Mouse (Mus musculus) left cerebral cortex, postnatal 4 days (tissue): ENCODE measurements at regions not wholly inside any gene's neighbourhood (a gene's known extent, or its start where the extent isn't known, plus 50 kb on each side); places are given as distances from the start of the nearest gene placed in this dataset.
A peak's percentile ranks its signal among the peaks of the same experiment; 100 is the strongest.
"Not testable (repeated sequence)": the region's sequence is repeated elsewhere in the genome, so short reads cannot be mapped to it uniquely, and the experiment has no call there.

ENCODE experiments used
- DNase-seq: peaks from one replicate; pipeline ENCODE4 v3.0.0-alpha.2; 2022
- intact Hi-C: fragments of 180-260 bp; cut with DNase I; formaldehyde crosslinking; loops from one replicate; pipeline ENCODE4 v1.15.1; 2025

- no peak for DNase-seq
- intact Hi-C loops: no loop called here
These were observed 141.5 kb upstream of the Rybp start for GRCm38 (mm10) chr6:100428759-100429158.

- no peak for DNase-seq
- intact Hi-C loops: no loop called here
These were observed 138.3 kb upstream of the Rybp start for GRCm38 (mm10) chr6:100425551-100425950.

DNA sequence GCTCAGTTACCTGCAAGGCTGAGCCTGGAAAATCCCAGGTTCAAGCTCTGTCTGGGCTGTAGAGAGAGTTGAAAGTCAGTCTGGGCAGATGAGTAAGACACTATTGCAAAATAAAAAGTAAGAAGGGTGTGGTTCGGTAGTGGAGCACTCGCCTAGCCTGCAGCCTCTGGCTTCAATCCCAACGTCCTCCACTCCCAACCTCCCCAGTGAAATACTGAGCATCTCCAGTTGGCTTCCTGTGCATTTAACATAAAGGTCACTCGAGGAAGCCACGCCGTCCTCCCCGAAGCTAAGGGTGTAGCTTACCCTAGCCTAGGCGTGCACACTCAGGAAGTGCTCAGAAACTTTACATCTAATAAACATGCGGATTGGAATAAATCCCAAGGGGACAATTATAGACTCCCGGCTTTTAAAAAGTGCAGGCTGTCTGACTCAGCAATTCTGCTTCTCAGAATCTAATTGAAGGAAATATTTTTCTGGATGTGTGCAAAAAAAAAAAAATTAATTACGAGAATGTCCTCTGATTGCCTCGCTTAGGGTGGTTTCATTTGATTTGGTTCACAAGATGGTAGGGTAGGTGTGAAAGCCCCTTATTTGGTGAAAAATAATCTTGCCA is 137.6 kb upstream of the Rybp start:
- no peak for DNase-seq
- intact Hi-C loops: no loop called here

GRCm38 (mm10) chr6:100424181-100424580 is 136.9 kb upstream of the Rybp start:
- intact Hi-C loops: no loop called here
- no peak for DNase-seq

DNA sequence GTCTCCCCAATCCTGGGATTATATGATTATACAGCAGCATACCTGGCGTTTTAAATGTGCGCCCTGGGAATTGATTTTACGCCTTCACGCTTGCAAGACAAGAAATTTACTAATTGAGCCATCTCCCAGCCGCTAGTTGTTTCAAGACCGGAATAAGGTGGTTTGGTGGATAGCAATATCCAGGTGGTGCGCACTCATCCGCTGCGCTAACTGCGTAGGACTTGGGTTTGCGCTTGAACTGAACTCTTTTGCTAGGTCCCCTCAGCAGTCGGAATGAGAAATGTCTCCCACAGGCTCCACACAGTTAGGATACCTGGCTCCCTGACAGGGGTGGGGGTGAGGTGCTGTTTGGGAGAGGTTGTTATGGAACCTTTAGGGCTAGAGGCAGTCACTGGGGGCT is 136.4 kb upstream of the Rybp start:
- DNase-seq: no peak
- intact Hi-C loops: no loop called here

- intact Hi-C loops: no loop called here
- no peak for DNase-seq
These were observed 135.3 kb upstream of the Rybp start for GRCm38 (mm10) chr6:100422603-100423002.

DNA sequence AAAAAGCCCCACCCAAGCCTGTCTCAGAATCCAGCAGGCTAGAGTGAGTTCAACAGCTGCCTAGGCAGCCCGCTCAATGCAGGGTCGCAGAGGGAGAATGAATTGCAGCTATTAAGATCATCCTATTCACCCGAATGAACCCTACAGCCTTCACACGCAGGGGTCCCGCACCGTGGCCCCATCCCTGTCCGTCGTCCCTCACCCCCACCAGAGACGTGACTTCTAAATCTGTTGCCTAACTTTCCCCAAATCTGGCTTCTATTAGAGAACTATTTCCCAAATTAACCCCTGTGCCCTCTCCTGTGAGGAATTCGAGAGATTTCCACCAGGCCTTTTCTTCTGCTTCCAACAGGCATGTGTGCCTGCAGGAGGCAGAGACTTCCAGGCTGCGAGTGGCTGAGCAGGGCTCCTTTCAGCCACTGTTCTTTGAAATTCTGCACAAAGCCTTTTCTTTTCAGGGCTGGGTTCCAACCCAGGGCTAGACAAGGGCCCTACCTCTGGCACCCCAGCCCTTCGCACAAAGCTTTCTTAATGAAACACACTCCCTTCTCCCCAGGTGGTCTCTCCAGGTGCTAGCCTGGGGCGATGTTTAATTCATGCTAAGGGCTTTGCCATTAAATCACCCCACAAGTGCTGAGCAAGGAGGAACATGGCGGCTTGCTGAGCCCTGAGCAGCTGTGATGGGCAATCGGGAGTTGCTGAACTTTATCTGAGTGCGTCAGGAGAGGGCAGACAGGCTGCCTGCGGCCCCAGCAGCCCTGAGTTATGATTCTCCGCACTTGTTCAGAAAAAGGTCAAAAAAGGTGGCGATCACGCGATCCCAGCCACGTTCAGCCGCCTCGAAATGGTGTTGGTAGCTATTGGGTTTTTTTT is 134.7 kb upstream of the Rybp start:
- intact Hi-C loops: no loop called here
- DNase-seq: no peak

GRCm38 (mm10) chr6:100420602-100421001 is 133.3 kb upstream of the Rybp start:
- DNase-seq: peak; percentile 12
- intact Hi-C loops: no loop called here

- intact Hi-C loops: no loop called here
- no peak for DNase-seq
These were observed 132.7 kb upstream of the Rybp start for GRCm38 (mm10) chr6:100419782-100420540.

- no peak for DNase-seq
- intact Hi-C loops: no loop called here
These were observed 128.8 kb upstream of the Rybp start for GRCm38 (mm10) chr6:100416046-100416445.

GRCm38 (mm10) chr6:100415514-100415913 is 128.2 kb upstream of the Rybp start:
- intact Hi-C loops: no loop called here
- no peak for DNase-seq

- intact Hi-C loops: no loop called here
- DNase-seq: no peak
These were observed 127.6 kb upstream of the Rybp start for GRCm38 (mm10) chr6:100414836-100415235.

GRCm38 (mm10) chr6:100412486-100412885 is 125.2 kb upstream of the Rybp start:
- DNase-seq: no peak
- intact Hi-C loops: no loop called here

DNA sequence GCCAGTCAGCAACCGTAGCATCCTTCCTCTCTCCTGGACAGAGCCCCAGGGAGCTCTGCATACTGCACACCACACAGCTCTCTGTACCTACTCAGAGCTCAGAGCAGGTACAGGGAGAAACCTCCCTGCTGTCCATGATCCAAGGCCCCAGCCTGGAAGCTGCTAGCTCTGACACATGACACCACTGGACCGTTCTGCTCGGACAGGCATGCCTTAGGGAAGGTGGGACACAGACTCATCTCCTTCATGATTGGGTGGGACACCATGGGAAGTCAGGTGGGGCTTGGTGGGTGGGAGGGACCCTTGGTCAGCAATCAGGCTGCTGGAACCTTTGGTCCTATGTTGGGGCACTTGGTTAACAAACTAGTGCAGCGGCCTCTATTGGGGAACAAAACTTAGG is 124.7 kb upstream of the Rybp start:
- no peak for DNase-seq
- intact Hi-C loops: no loop called here

- intact Hi-C loops: no loop called here
- no peak for DNase-seq
These were observed 122.9 kb upstream of the Rybp start for GRCm38 (mm10) chr6:100410067-100410631.

DNA sequence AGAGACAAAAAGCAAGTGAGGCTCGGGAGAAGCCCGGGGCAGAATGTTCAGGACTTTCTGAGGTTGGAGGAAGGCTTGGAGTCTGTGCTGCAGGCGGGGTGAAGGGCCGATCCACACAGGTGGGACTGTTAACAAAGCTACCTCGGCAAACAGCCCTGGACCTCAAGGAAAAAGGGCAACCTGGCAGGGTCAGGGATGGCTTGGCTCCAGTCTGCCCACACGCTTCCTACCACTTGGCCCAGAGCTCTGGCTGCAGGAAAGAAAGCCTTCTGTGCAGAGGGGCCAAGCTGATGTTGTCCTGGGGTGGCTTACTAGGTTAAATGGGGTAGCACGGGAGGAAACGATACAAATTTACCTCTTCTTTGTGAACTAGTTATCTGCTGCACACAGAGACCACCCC is 121.5 kb upstream of the Rybp start:
- intact Hi-C loops: no loop called here
- no peak for DNase-seq

- intact Hi-C loops: no loop called here
- DNase-seq: no peak
These were observed 119.2 kb upstream of the Rybp start for GRCm38 (mm10) chr6:100406504-100406903.

GRCm38 (mm10) chr6:100404161-100404560 is 116.9 kb upstream of the Rybp start:
- intact Hi-C loops: no loop called here
- DNase-seq: no peak

- intact Hi-C loops: no loop called here
- DNase-seq: no peak
These were observed 115.4 kb upstream of the Rybp start for GRCm38 (mm10) chr6:100402716-100403115.

- DNase-seq: no peak
- intact Hi-C loops: no loop called here
These were observed 114.4 kb upstream of the Rybp start for GRCm38 (mm10) chr6:100401728-100402127.

DNA sequence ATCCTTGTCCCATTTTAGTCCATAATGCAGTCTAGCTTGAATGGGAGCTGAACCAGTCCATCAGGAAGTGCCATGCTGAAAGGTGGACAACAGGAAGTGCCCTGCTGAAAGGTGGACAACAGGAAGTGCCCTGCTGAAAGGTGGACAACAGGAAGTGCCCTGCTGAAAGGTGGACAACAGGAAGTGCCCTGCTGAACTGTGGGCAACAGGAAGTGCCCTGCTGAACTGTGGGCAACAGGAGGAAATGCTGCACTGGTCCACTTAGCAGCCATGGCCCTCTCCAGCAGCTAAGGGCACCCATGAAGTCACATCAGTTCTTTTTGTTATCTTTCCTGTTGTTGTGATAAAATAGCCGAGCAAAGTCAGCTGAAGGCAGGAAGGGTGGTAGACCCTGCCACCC is 112.1 kb upstream of the Rybp start:
- intact Hi-C loops, DNase-seq: not testable (repeated sequence)
